Mouse (Mus musculus) E14TG2a.4 (cell line): ENCODE measurements at regions not wholly inside any gene's neighbourhood (a gene's known extent, or its start where the extent isn't known, plus 50 kb on each side); places are given as distances from the start of the nearest gene placed in this dataset.

Experiments used
- CTCF ChIP-seq: conservative IDR thresholded peaks from 2 replicates; pipeline ENCODE4 v1.5.1; 2014; ENCODE audit warnings: low read length
- POU5F1 ChIP-seq: IDR thresholded peaks from 2 replicates; pipeline ENCODE4 v1.6.1; 2014; ENCODE audit warnings: low read length, borderline replicate concordance

DNA sequence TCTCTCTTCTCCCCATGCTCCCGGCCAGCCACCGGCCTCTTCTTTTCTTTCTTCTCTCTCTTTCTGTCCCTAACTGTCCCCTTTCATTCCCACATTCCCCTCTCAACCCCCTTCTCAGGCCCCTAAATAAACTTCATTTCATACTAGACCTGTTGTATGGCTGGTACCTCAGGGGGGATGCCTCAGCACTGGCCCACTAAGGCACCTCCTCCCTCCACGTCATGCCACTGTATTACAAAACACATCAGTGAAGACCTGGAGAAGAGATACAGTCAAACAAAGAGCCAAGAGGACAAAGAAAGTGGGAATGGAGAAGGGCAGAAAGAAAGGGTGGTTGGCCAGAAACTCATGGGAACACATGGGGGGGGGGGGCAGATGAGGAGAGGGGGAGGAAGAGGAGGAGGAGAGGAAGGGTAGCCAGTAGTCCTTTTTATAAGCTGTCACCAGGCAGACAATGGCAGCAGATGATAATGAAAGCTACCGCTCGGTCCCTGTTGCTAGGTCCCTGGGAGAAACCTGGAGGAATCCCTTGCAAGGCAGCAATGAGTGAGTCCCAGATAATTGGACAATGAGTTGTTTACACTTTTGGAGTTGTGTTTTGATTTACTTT lies 224.5 kb upstream of the Pfn2 start:
- TF ChIP-seq CTCF (no peak), POU5F1 (no peak)
